Mouse (Mus musculus) CH12.LX (cell line): ENCODE data around the gene Nat8f6. TPM values are rescaled to one million over a fixed set of nuclear protein-coding genes. Genes with fewer than 3 reads are reported as not detected.

Experiments
- DNase-seq: peaks from one replicate; pipeline ENCODE4 v3.0.0-alpha.2; 2013; ENCODE audit errors: extremely low read depth
- H3K27ac ChIP-seq: 2 replicates; pipeline ENCODE4 v1.5.1; 2012; ENCODE audit warnings: low read depth, mild to moderate bottlenecking, control low read depth, moderate library complexity; ENCODE audit not compliant: insufficient read depth
- H3K27me3 ChIP-seq: replicated peaks from 2 replicates; pipeline ENCODE3; 2012; ENCODE audit warnings: inconsistent platforms
- H3K36me3 ChIP-seq, 2 experiments: replicated peaks in 1 of 2; 2 replicates each; pipeline versions ENCODE3 to v1.6.1; 2012; ENCODE audit warnings: inconsistent platforms in 1 of 2, low read length in 1 of 2, mild to moderate bottlenecking in 1 of 2, mixed read lengths in 1 of 2, moderate library complexity in 1 of 2; ENCODE audit not compliant: control insufficient read depth in 1 of 2, insufficient read depth in 1 of 2
- H3K4me1 ChIP-seq, 2 experiments: 2 replicates each; pipeline ENCODE4 v1.6.1; 2012; ENCODE audit warnings: inconsistent platforms in 1 of 2, moderate library complexity in 1 of 2; ENCODE audit not compliant: insufficient read depth in 2 of 2, control insufficient read depth in 1 of 2
- H3K4me2 ChIP-seq: 2 replicates; pipeline ENCODE4 v1.6.1; 2012; ENCODE audit warnings: low read depth, mild to moderate bottlenecking, control low read depth; ENCODE audit not compliant: poor library complexity, insufficient read depth, severe bottlenecking
- H3K4me3 ChIP-seq, 3 experiments: fragments of 150-350 bp in 1 of 3; sonication (generic) in 1 of 3; replicated peaks in 1 of 3; 2 replicates each; pipeline versions ENCODE3 to v1.5.1; 2011 to 2012; ENCODE audit warnings: low read depth in 2 of 3, low read length in 2 of 3, mild to moderate bottlenecking in 2 of 3, moderate library complexity in 2 of 3, control low read depth in 1 of 3, improper control_type of control experiment in 1 of 3, inconsistent platforms in 1 of 3, mixed read lengths in 1 of 3; ENCODE audit not compliant: poor library complexity in 1 of 3
- H3K79me2 ChIP-seq: replicated peaks from 2 replicates; pipeline ENCODE4 v1.6.1; 2012; ENCODE audit warnings: mild to moderate bottlenecking, moderate library complexity; ENCODE audit not compliant: control insufficient read depth, poor library complexity, insufficient read depth, severe bottlenecking; ENCODE audit errors: extremely low read depth
- H3K9ac ChIP-seq: 2 replicates; pipeline ENCODE4 v1.6.1; 2012; ENCODE audit warnings: low read depth, mild to moderate bottlenecking, control low read depth, moderate library complexity; ENCODE audit not compliant: insufficient read depth
- H3K9me3 ChIP-seq: replicated peaks from 2 replicates; pipeline ENCODE3; 2012; ENCODE audit warnings: low read length, inconsistent platforms, mixed read lengths
- CHD1 ChIP-seq: IDR thresholded peaks from 2 replicates; pipeline ENCODE4 v1.6.1; 2012; ENCODE audit warnings: low read depth, low read length, improper control_type of control experiment, inconsistent platforms
- CHD2 ChIP-seq: IDR thresholded peaks from 2 replicates; pipeline ENCODE4 v1.6.1; 2011; ENCODE audit warnings: low read length, improper control_type of control experiment
- CTCF ChIP-seq, 2 experiments: IDR thresholded peaks in 1 of 2; conservative IDR thresholded peaks in 1 of 2; 2 replicates each; pipeline ENCODE4 v1.5.1; 2011 to 2012; ENCODE audit warnings: low read depth in 2 of 2, low read length in 2 of 2, improper control_type of control experiment in 1 of 2, inconsistent platforms in 1 of 2, mild to moderate bottlenecking in 1 of 2, moderate library complexity in 1 of 2
- ETS1 ChIP-seq: conservative IDR thresholded peaks from 2 replicates; pipeline ENCODE4 v1.6.1; 2012; ENCODE audit warnings: low read depth, mild to moderate bottlenecking, inconsistent platforms, low read length, improper control_type of control experiment, moderate library complexity
- HCFC1 ChIP-seq: IDR thresholded peaks from 2 replicates; pipeline ENCODE4 v1.6.1; 2012; ENCODE audit warnings: low read depth, mild to moderate bottlenecking, inconsistent platforms, low read length, improper control_type of control experiment
- JUN ChIP-seq: IDR thresholded peaks from 2 replicates; pipeline ENCODE4 v1.6.1; 2011; ENCODE audit warnings: low read depth, mild to moderate bottlenecking, low read length, improper control_type of control experiment, moderate library complexity; ENCODE audit not compliant: insufficient read depth
- KAT2A ChIP-seq: IDR thresholded peaks from 2 replicates; pipeline ENCODE4 v1.6.1; 2012; ENCODE audit warnings: low read length, improper control_type of control experiment, inconsistent platforms; ENCODE audit not compliant: insufficient replicate concordance
- MAZ ChIP-seq: IDR thresholded peaks from 2 replicates; pipeline ENCODE4 v1.6.1; 2012; ENCODE audit warnings: low read depth, mild to moderate bottlenecking, inconsistent platforms, low read length, improper control_type of control experiment, moderate library complexity
- MXI1 ChIP-seq: IDR thresholded peaks from 2 replicates; pipeline ENCODE4 v1.6.1; 2011; ENCODE audit warnings: mild to moderate bottlenecking, low read depth, low read length, improper control_type of control experiment
- PAX5 ChIP-seq: IDR thresholded peaks from 2 replicates; pipeline ENCODE4 v1.6.1; 2012; ENCODE audit warnings: low read length, inconsistent platforms, mixed read lengths
- POLR2AphosphoS2 ChIP-seq: IDR thresholded peaks from 2 replicates; pipeline ENCODE4 v1.6.1; 2011; ENCODE audit warnings: low read depth, low read length, improper control_type of control experiment
- RAD21 ChIP-seq: IDR thresholded peaks from 2 replicates; pipeline ENCODE4 v1.6.1; 2011; ENCODE audit warnings: low read depth, mild to moderate bottlenecking, low read length, improper control_type of control experiment, moderate library complexity
- SIN3A ChIP-seq: IDR thresholded peaks from 2 replicates; pipeline ENCODE4 v1.6.1; 2012; ENCODE audit warnings: low read length, improper control_type of control experiment, inconsistent platforms
- TBP ChIP-seq: conservative IDR thresholded peaks from 2 replicates; pipeline ENCODE4 v1.6.1; 2011; ENCODE audit warnings: low read depth, low read length, improper control_type of control experiment
- TCF12 ChIP-seq: IDR thresholded peaks from 2 replicates; pipeline ENCODE4 v1.6.1; 2014; ENCODE audit warnings: low read depth, mild to moderate bottlenecking, inconsistent platforms, low read length, improper control_type of control experiment
- UBTF ChIP-seq: IDR thresholded peaks from 2 replicates; pipeline ENCODE4 v1.6.1; 2012; ENCODE audit warnings: low read depth, mild to moderate bottlenecking, inconsistent platforms, low read length, improper control_type of control experiment, moderate library complexity
- ZMIZ1 ChIP-seq: IDR thresholded peaks from 2 replicates; pipeline ENCODE4 v1.6.1; 2012; ENCODE audit warnings: low read depth, mild to moderate bottlenecking, inconsistent platforms, low read length, improper control_type of control experiment
- dilution Hi-C: fragments of 300-500 bp; cut with MboI; formaldehyde crosslinking; loops from 2 replicates; pipeline ENCODE4 v1.14.3; 2020; ENCODE audit warnings: low sequenced_read_pairs; ENCODE audit not compliant: extremely low pct_unique_long_range_greater_than_20kb, extremely low pct_ligation_motif_present
- in situ Hi-C: fragments of 300-500 bp; cut with MboI; formaldehyde crosslinking; loops from 3 replicates; pipeline ENCODE4 v1.14.3; 2019; ENCODE audit warnings: low sequenced_read_pairs, low pct_ligation_motif_present, low pct_unique_long_range_greater_than_20kb, mixed read lengths
- polyA plus RNA-seq: library from polyadenylated mRNA; unstranded; fragments of >175 nt; gene quantifications from 2 replicates; pipeline ENCODE4 v1.2.1, GENCODE M21; 2012; ENCODE audit warnings: low read depth; ENCODE audit not compliant: insufficient read length
- total RNA-seq, 2 experiments: library from RNA; depleted of rRNA; stranded (reverse); fragments of 300-350 nt in 1 of 2; fragments of >200 nt in 1 of 2; gene quantifications; 2 replicates each; pipeline ENCODE4 v1.2.3; 2012 to 2014

Gene Nat8f6
- total and polyA plus RNA-seq, 3 experiments, result not detected

DNA sequence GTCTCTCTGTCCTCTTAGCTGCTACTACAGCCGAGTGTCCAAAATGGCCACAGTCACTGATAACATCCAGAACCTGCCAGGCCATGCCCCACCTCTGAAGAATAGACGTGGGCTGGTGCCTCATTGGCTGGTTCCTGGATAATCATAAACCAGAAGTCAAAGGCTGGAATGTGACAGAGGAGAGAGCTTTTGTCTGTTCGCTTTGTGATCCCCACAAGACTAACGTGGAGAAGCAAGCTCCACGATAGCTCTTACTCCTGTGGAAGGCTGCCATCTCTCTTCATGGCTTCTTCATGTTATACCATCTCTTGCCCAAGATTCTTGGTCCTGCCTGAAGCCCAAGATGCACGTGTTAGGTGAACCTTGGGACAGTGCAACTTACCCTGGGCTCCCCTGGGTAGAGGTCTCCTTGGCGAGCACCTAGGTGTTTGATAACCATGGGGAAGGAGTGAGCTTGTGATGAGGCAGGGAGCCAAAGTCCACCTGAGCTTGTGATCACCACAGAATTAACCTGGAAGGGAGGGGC, 11.1 kb upstream of the Nat8f6 start, which contains the start of gene Nat8:
TSS of gene Nat8 (minus strand) at position 287 of the 526 bp plus-strand sequence.
- in situ Hi-C loops, result no loop called here

GRCm38 (mm10) chr6:85829462-85829861, 8.7 kb upstream of the Nat8f6 start:
- Histone ChIP-seq H3K79me2 (no peaks in the 10 kb centered on the region), H3K9me3 (peaks cover 4% of the 10 kb centered on the region), H3K4me1 (peaks cover 8 to 18% of the 10 kb centered on the region in 2 experiments; a peak in 2 of 4 replicates), H3K4me3 (no peak overlapping the region), H3K27me3 (peaks cover 75% of the 10 kb centered on the region), H3K27ac (no peak overlapping the region), H3K4me2 (no peak overlapping the region), H3K36me3 (no peaks in the 10 kb centered on the region), H3K9ac (no peak overlapping the region)
- no peak for DNase-seq
- TF ChIP-seq PAX5, result no peak
- no peak for TF ChIP-seq ETS1
- TF ChIP-seq UBTF, result no peak
- no peak for TF ChIP-seq CHD2
- TF ChIP-seq TCF12, result no peak
- TF ChIP-seq JUN, result no peak
- no peak for TF ChIP-seq RAD21
- TF ChIP-seq ZMIZ1, result no peak
- no peak for TF ChIP-seq CHD1
- no peak for TF ChIP-seq SIN3A
- TF ChIP-seq MXI1, result no peak
- no peak for TF ChIP-seq HCFC1
- TF ChIP-seq KAT2A, result no peak
- no peak for TF ChIP-seq POLR2AphosphoS2
- in situ Hi-C loops, result no loop called here
- dilution Hi-C loops, result no loop called here

More for the DNA sequence above, 11.1 kb upstream of the Nat8f6 start, which contains the start of gene Nat8:
- H3K9ac ChIP-seq, result no peak within 1 kb of the TSS
- peaks cover 64% of the 10 kb centered on the region for H3K27me3 ChIP-seq
- H3K36me3 ChIP-seq, result no peaks in the 10 kb centered on the region
- H3K27ac ChIP-seq, result no peak within 1 kb of the TSS
- peak within 1 kb of the TSS; percentile 18; the same call in 1 of the 2 replicates for H3K4me2 ChIP-seq
- no peak within 1 kb of the TSS for H3K4me3 ChIP-seq
- no peak for TF ChIP-seq MAZ
- TF ChIP-seq ZMIZ1, result no peak
- TF ChIP-seq CTCF (conservative IDR thresholded peaks at IDR 0.05 in 1 of 2, IDR thresholded peaks at IDR 0.05 in 1 of 2; ENCODE audit: low read depth in 2 of 2, low read length in 2 of 2), result no peak
- no peak for TF ChIP-seq TBP
- dilution Hi-C loops, result no loop called here
- H3K9me3 ChIP-seq, result no peaks in the 10 kb centered on the region
- H3K79me2 ChIP-seq, result no peaks in the 10 kb centered on the region
- H3K4me1 ChIP-seq, result peaks cover 8 to 18% of the 10 kb centered on the region in 2 experiments; a peak in 2 of 4 replicates
- DNase-seq, result no peak
